Mouse (Mus musculus) intestine, postnatal 0 days (tissue): Measurements from ENCODE around the gene Kat7. TPM values are rescaled to one million over a fixed set of nuclear protein-coding genes. Genes with fewer than 3 reads are reported as not detected.

Experiments used
- ATAC-seq: fragments of 200-750 bp; cut with Nextera tagmentation; 2 replicates; pipeline ENCODE4 v1.8.0; 2017; ENCODE audit warnings: mild to moderate bottlenecking, moderate TSS enrichment, moderate library complexity
- H3K27ac ChIP-seq: fragments of 300-500 bp; sonication (generic); 2 replicates; pipeline ENCODE4 v1.5.1; 2014; ENCODE audit warnings: mild to moderate bottlenecking, low read depth, low read length, moderate library complexity
- H3K27me3 ChIP-seq: fragments of 300-500 bp; sonication (generic); replicated peaks from 2 replicates; pipeline ENCODE4 v1.6.1; 2014; ENCODE audit warnings: low read length, mixed read lengths; ENCODE audit not compliant: control insufficient read depth, insufficient read depth
- H3K36me3 ChIP-seq: fragments of 300-500 bp; sonication (generic); 2 replicates; pipeline ENCODE4 v1.6.1; 2014; ENCODE audit warnings: mild to moderate bottlenecking, moderate library complexity; ENCODE audit not compliant: control insufficient read depth, insufficient read depth
- H3K4me1 ChIP-seq: fragments of 300-500 bp; sonication (generic); replicated peaks from 2 replicates; pipeline ENCODE4 v1.6.1; 2014; ENCODE audit warnings: antibody characterized with exemption, low read length, mixed read lengths; ENCODE audit not compliant: control insufficient read depth, insufficient read depth
- H3K4me2 ChIP-seq: fragments of 300-500 bp; sonication (generic); replicated peaks from 2 replicates; pipeline ENCODE4 v1.6.1; 2014; ENCODE audit warnings: low read depth, mild to moderate bottlenecking, moderate library complexity
- H3K4me3 ChIP-seq: fragments of 300-500 bp; sonication (generic); 2 replicates; pipeline ENCODE4 v1.5.1; 2014; ENCODE audit warnings: low read depth, low read length
- H3K9ac ChIP-seq: fragments of 300-500 bp; sonication (generic); 2 replicates; pipeline ENCODE4 v1.6.1; 2014; ENCODE audit warnings: mild to moderate bottlenecking, low read depth, low read length
- H3K9me3 ChIP-seq: fragments of 300-500 bp; sonication (generic); 2 replicates; pipeline ENCODE4 v1.6.1; 2016; ENCODE audit warnings: mixed run types; ENCODE audit not compliant: control insufficient read depth
- CTCF ChIP-seq: sonication (generic); IDR thresholded peaks from 2 replicates; pipeline ENCODE4 v1.5.1; 2016; ENCODE audit warnings: low read depth, mild to moderate bottlenecking, control low read depth, antibody characterized with exemption, moderate library complexity
- WGBS: fragments of 180-500 bp; shearing (Covaris S2); extraction: QIAGEN DNeasy Blood & Tissue Kit; methylation state at CpG from one replicate; pipeline ENCODE4 v1.1.7; 2014; 5-methylcytosine and 5-hydroxymethylcytosine counted together
- polyA plus RNA-seq: library from polyadenylated mRNA; unstranded; fragments of >200 nt; fragmentation: Nextera tagmentation; extraction: Ambion mirVana; gene quantifications from 2 replicates; pipeline ENCODE4 v1.2.1, GENCODE M21; 2015

The Kat7 gene
- polyA plus RNA-seq, 1 experiment from 2014 or later = 29.7 TPM

GRCm38 (mm10) chr11:95257930-95258329 is 52.1 kb downstream of the Kat7 start:
- peak overlapping the region; percentile 95; the same call in 1 of the 2 replicates for H3K4me2 ChIP-seq
- H3K27ac ChIP-seq = no peak overlapping the region
- no peak overlapping the region for H3K4me3 ChIP-seq
- 51% methylated on average over 4 of the region's 4 CpGs for WGBS
- no peaks in the 10 kb centered on the region for H3K4me1 ChIP-seq
- H3K36me3 ChIP-seq = no peaks in the 10 kb centered on the region
- H3K9me3 ChIP-seq = no peaks in the 10 kb centered on the region
- no peak for TF ChIP-seq CTCF
- no peak for ATAC-seq
- no peak overlapping the region for H3K9ac ChIP-seq
- H3K27me3 ChIP-seq = peaks cover 5% of the 10 kb centered on the region; the same call in 1 of the 2 replicates

- TF ChIP-seq CTCF = no peak; the same call in 1 of the 2 replicates
- WGBS = 64% methylated on average over 6 of the region's 6 CpGs
- Histone ChIP-seq H3K4me2 (no peak overlapping the region), H3K36me3 (no peaks in the 10 kb centered on the region), H3K9me3 (no peaks in the 10 kb centered on the region), H3K27me3 (peaks cover 5% of the 10 kb centered on the region; the same call in 1 of the 2 replicates), H3K4me1 (no peaks in the 10 kb centered on the region; the same call in 1 of the 2 replicates), H3K9ac (no peak overlapping the region), H3K27ac (no peak overlapping the region), H3K4me3 (no peak overlapping the region)
- ATAC-seq = no peak
Measured at GRCm38 (mm10) chr11:95255747-95256146, 54.3 kb downstream of the Kat7 start.

- ATAC-seq = no peak
- Histone ChIP-seq H3K9ac (no peak overlapping the region), H3K4me2 (no peak overlapping the region), H3K9me3 (no peaks in the 10 kb centered on the region), H3K36me3 (no peaks in the 10 kb centered on the region), H3K27ac (no peak overlapping the region), H3K27me3 (peaks cover 5% of the 10 kb centered on the region; the same call in 1 of the 2 replicates), H3K4me1 (no peaks in the 10 kb centered on the region; the same call in 1 of the 2 replicates), H3K4me3 (no peak overlapping the region)
- TF ChIP-seq CTCF = no peak
- WGBS = 89% methylated on average over 8 of the region's 8 CpGs
Measured at GRCm38 (mm10) chr11:95254165-95254564, 55.9 kb downstream of the Kat7 start.

GRCm38 (mm10) chr11:95252104-95252503 is 57.9 kb downstream of the Kat7 start:
- TF ChIP-seq CTCF = no peak
- no peak overlapping the region for H3K4me2 ChIP-seq
- no peaks in the 10 kb centered on the region for H3K9me3 ChIP-seq
- ATAC-seq = no peak
- no peak overlapping the region for H3K9ac ChIP-seq
- H3K36me3 ChIP-seq = no peaks in the 10 kb centered on the region
- peaks cover 4% of the 10 kb centered on the region; the same call in 1 of the 2 replicates for H3K27me3 ChIP-seq
- H3K4me1 ChIP-seq = no peaks in the 10 kb centered on the region; the same call in 1 of the 2 replicates
- H3K4me3 ChIP-seq = no peak overlapping the region
- H3K27ac ChIP-seq = no peak overlapping the region
- 72% methylated on average over 6 of the region's 6 CpGs for WGBS

- Histone ChIP-seq H3K4me2 (no peak overlapping the region), H3K4me1 (no peaks in the 10 kb centered on the region; the same call in 1 of the 2 replicates), H3K9ac (no peak overlapping the region), H3K4me3 (no peak overlapping the region), H3K9me3 (no peaks in the 10 kb centered on the region), H3K36me3 (no peaks in the 10 kb centered on the region), H3K27me3 (no peaks in the 10 kb centered on the region), H3K27ac (no peak overlapping the region)
- WGBS = 5% methylated on average over 11 of the region's 11 CpGs
- no peak for ATAC-seq
- TF ChIP-seq CTCF = peak; percentile 97
Measured at GRCm38 (mm10) chr11:95251295-95251694, 58.8 kb downstream of the Kat7 start.

- H3K9ac ChIP-seq = no peak overlapping the region; the same call in 1 of the 2 replicates
- no peak for TF ChIP-seq CTCF
- H3K36me3 ChIP-seq = no peaks in the 10 kb centered on the region
- H3K4me3 ChIP-seq = no peak overlapping the region
- H3K27me3 ChIP-seq = no peaks in the 10 kb centered on the region
- H3K9me3 ChIP-seq = no peaks in the 10 kb centered on the region
- no peak overlapping the region for H3K4me2 ChIP-seq
- 60% methylated on average over 10 of the region's 10 CpGs for WGBS
- no peak overlapping the region for H3K27ac ChIP-seq
- ATAC-seq = no peak
- H3K4me1 ChIP-seq = no peaks in the 10 kb centered on the region; the same call in 1 of the 2 replicates
Measured at GRCm38 (mm10) chr11:95250110-95250509, 59.9 kb downstream of the Kat7 start.

- Histone ChIP-seq H3K27ac (no peak overlapping the region), H3K9me3 (no peaks in the 10 kb centered on the region), H3K9ac (no peak overlapping the region), H3K36me3 (no peaks in the 10 kb centered on the region), H3K4me3 (no peak overlapping the region), H3K4me2 (no peak overlapping the region), H3K27me3 (no peaks in the 10 kb centered on the region), H3K4me1 (no peaks in the 10 kb centered on the region; the same call in 1 of the 2 replicates)
- ATAC-seq = no peak
- 66% methylated on average over 14 of the region's 14 CpGs for WGBS
- no peak for TF ChIP-seq CTCF
Measured at GRCm38 (mm10) chr11:95247065-95247464, 63.0 kb downstream of the Kat7 start.
